Mouse (Mus musculus): ENCODE data around the gene Ptgr2.
A peak's percentile ranks its signal among the peaks of the same experiment; 100 is the strongest.
"Not testable (repeated sequence)": the region's sequence is repeated elsewhere in the genome, so short reads cannot be mapped to it uniquely, and the experiment has no call there.

Ptgr2 gene

DNA sequence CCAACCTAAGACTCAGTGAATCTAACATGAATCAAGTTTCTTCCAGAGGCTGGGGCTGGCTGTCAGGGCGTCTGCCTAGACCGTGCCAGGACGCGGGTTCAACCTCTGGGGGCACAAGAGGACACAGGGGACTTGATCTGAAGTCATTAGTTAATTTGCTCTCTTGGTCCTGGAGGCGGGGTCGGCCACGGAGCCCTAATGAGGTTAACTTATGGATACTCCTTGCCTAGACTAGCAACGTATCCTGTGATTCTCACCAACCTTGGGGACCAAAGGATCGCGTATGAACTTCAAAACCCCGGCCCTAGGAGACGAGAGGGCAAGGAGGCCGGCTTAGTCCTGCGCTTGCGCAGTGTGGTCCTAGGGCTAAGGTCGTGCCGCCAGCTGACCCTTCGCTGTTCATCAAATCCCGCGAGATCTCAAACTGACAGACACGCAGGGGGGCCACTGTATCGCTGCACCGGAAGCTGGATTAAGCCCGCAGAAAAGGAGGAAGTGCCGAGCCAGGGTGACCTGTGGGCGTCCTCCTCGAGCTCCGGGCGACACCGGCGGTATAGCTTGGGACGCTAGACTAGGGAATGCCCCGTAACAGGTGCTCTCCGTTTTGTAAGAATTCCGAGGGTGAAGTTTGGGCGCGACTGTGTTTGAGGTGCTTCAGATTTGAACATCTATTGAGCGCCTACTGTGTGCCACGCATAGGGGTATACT, at the start of gene Ptgr2:
TSS of gene Ptgr2 (plus strand) at position 348 of the 708 bp plus-strand sequence.
- DNase-seq = peak; percentile 100

GRCm38 (mm10) chr12:84235577-84235976, 49.5 kb upstream of the Ptgr2 start:
- DNase-seq = no peak

- DNase-seq = no peak
These were observed 48.9 kb upstream of the Ptgr2 start for GRCm38 (mm10) chr12:84235981-84236752.

DNA sequence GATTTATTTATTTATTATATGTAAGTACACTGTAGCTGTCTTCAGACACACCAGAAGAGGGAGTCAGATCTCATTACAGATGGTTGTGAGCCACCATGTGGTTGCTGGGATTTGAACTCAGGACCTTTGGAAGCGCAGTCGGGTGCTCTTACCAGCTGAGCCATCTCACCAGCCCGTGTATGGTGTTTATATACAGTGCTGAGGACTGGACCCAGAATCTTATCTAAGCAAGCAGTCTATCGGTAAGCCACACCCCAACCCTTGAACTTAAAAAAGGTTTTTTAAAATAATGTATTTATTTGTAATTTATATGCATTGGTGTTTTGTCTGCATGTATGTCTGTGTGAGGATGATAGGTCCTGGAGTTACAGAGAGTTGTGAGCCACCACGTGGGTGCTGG, 48.0 kb upstream of the Ptgr2 start:
- not testable (repeated sequence) for DNase-seq

DNA sequence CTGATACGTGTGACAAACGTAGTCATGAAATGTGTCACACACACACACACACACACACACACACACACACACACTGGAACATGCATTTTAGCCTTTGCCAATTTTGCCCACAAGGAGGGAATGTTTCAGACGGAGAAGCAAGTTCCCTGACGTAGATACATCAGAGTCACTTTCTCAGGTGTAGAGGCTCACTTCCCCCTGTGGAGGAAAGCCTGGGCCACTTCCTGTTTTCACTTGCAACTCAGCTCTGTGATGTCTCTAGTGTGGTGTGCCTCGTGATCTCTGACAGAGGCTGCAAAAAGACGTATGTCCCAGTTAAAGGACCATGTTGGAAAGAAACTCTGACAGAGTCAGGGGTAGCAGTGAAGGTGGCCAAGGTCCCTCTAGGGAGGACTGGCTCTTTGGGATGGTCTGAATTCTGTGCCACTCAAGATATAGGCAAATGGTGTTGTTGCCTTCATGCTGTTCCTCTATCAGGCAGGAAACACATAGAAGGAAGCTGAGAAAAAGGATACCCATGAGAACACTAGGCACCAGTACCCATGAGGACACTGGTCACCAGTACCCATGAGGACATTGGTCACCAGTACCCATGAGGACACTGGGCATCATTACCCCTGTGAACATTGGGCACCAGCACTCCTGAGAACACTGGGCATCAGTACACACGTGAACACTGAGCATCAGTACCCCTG, 41.8 kb upstream of the Ptgr2 start:
- DNase-seq = no peak

GRCm38 (mm10) chr12:84245683-84246082, 39.3 kb upstream of the Ptgr2 start:
- DNase-seq = no peak

DNA sequence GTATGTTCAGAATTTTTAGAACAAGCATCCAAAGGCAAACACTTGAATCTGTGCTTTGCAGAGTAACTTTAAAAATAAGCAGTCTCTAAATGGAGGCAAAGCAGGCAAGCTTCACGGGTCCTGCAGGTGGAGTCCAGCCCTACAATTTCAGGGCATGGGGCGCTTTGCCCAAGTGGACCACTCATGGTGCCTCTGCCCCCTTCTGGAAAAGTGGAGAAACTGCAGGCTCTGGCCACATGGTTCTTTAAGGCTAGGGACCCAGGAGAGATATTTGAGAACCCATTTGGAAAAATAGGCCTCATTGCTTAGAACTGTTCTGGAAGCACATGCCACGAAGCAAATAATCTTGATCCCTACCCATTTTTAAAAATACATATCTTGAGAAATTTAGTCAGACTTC, 35.8 kb upstream of the Ptgr2 start:
- DNase-seq = peak; percentile 97

DNA sequence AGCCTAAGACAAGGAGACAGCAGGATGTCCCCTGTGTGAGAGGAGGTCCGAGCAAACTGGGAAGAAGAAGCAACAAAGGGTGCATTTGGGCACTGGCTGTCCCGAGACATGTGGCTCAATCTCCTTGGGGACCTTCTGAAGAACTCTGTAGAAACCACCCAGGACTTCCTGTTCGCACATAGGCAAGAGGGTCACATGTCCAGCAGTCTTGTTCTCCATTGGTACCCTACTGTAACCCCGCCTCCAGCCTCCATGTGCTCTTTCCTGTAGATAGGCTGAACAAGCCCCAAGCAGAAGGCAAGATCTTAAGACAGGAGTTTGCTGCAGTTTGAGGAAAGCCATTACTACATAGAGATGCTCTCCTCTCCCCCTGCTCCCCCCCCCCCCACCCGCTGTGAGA, 32.2 kb upstream of the Ptgr2 start:
- no peak for DNase-seq

DNA sequence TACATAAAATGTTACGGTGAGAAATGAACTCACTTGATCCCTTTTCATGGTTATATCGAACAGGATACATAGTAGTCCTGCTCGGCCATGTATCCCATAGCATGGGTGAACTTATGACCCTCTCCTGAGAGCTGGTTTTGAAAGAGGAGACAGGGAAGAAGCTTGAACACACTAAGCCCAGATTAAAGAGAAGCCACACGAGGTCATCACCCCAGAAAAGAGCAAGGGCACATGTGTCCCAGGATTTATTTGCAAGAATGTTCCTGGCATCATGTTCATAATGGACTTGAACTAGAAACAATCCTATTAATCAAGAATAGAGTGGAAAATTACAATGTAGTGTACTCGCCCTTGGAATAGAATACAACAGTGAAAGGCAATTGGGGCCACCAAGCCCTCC, 30.1 kb upstream of the Ptgr2 start:
- no peak for DNase-seq

- DNase-seq = no peak
These were observed 24.7 kb upstream of the Ptgr2 start for GRCm38 (mm10) chr12:84260363-84260762.

DNA sequence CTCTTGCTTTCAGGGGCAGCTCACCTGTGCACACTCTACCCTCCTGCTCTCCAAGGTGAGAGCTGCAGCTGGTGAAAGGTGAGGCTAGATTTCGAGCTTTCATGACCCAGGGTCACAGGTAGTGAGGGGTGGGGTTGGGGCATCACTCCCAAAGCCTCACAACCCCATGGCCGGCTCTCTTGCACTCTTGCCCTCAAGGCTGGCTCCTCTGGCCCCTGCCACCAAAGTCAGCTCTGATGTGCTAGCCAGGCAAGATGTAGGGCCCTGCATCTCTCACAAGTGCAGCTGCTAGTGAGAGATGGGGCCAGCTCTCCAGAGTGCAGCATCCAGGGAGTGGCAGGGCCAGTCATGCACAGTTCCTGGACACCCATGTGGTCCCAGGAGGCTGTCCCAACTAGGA, 17.8 kb upstream of the Ptgr2 start:
- peak; percentile 66 for DNase-seq

GRCm38 (mm10) chr12:84273366-84273765, 11.7 kb upstream of the Ptgr2 start:
- DNase-seq = no peak

DNA sequence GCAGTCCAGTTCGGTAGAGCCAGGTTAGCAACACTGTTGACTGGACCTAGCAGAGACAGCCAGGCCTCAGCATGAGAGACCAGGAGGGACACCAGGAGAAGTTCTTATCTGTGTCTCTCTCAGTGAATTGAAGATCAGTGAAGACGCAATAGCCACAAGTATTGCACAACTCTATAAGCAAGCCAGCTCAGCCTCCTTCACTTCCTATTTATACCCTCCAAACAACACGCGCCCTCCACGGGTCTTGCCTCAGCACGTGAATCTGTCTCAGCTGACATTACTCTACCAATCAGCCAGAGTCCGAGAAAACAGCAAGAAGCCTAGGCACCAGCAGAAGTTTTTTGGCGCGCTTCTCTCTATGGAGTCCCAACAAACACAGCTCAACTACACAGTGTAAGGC, 9.7 kb upstream of the Ptgr2 start:
- peak; percentile 95 for DNase-seq

DNA sequence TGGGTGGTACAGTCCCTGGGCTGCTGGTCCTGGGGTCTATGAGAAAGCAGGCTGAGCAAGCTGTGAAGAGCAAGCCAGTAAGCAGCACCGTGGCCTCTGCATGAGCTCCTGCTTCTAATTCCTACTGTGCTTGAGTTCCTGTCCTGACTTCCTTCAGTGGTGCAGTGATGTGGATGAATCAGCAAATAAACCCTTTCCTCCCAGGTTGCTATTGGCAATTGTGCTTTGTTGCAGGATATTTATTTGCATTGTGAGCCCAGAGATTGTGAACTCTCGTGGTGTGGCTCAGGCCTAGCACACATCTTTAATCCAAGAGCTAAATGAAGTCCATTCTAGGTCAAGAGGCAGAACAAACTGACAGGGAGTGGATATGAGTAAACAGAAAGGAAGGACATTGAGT, 8.7 kb upstream of the Ptgr2 start:
- DNase-seq = no peak

DNA sequence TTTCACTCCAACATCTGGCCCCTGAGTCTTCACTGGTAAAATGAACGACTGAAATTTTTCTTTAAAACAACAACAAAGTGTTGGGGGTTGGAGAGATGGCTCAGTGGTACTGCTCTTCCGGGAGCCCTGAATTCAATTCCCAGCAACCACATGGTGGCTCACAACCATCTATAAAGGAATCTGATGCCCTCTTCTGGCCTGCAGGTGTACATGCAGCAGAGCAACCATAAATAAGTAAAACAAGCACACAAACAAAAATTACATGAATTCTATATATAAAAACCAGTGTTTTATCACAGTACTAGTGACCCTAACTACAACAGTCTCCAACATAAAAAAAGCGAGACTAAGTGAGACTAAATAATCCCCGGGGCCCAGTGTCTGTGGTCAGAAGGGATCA, 8.2 kb upstream of the Ptgr2 start:
- DNase-seq = no peak

- no peak for DNase-seq
These were observed 7.2 kb upstream of the Ptgr2 start for GRCm38 (mm10) chr12:84277832-84278231.

DNA sequence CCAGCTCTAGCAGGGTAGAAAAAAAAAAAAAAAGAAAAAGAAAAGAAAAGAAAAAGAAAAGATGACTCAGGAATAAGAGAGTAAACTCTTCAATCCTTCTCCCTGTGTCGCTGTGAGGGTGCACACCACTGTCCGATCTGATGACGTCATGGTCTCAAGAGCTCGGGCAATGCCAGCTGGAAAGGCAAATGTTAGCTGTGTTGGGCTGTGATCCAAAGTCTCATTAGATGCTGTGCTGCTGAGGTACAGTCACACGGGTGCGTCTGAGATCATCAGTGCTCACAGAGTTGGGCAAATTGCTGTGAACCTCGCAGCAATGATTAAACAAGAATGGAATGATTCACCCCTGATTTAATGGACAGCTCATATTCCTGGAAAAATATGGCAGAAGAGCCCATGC, 6.1 kb upstream of the Ptgr2 start:
- DNase-seq = no peak

GRCm38 (mm10) chr12:84284391-84284790, 641 bp upstream of the Ptgr2 start:
- peak; percentile 78 for DNase-seq

DNA sequence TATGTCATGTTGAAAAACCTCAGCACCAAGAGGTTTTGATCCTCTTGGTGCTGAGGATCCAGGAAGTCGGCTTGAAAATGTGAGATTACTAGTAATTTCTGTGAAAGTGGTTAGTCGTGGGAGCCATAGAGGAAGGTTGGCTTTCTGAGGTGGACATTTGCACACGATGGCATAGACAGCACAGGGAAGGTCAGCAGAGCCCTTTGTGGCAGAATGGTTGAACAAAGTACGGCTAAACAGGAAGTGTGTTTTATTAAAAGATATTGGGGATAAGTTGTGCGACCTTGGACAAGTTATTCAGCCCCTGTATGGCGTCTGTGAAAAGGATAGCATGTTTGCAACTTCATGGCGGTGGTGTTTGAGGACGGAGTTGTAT, 549 bp downstream of the Ptgr2 start:
- no peak for DNase-seq

- DNase-seq = peak; percentile 89
These were observed 3.4 kb downstream of the Ptgr2 start for GRCm38 (mm10) chr12:84288461-84288860.

- DNase-seq = peak; percentile 75
These were observed 12.8 kb downstream of the Ptgr2 start for GRCm38 (mm10) chr12:84297851-84298250.

GRCm38 (mm10) chr12:84299265-84299664, 14.2 kb downstream of the Ptgr2 start:
- DNase-seq = peak; percentile 53

- DNase-seq = peak; percentile 74
These were observed 19.1 kb downstream of the Ptgr2 start for GRCm38 (mm10) chr12:84304101-84304500.

GRCm38 (mm10) chr12:84304554-84304953, 19.5 kb downstream of the Ptgr2 start:
- peak; percentile 64 for DNase-seq
